Mouse (Mus musculus) adrenal gland, postnatal 25 days (tissue): ENCODE results near the gene Tmtc1. TPM values are rescaled to one million over a fixed set of nuclear protein-coding genes. Genes with fewer than 3 reads are reported as not detected.

Experiments used
- DNase-seq: peaks from one replicate; pipeline ENCODE4 v3.0.0; 2021; ENCODE audit warnings: mixed read lengths
- total RNA-seq: library from RNA; stranded (reverse); gene quantifications from 2 replicates; pipeline ENCODE4 v1.2.3, GENCODE M21; 2021

Gene Tmtc1
- total RNA-seq, 1 experiment from 2014 or later = 13.1 TPM

- DNase-seq = no peak
Observed at GRCm38 (mm10) chr6:148305821-148306220, 138.4 kb downstream of the Tmtc1 start.

GRCm38 (mm10) chr6:148305191-148305590 lies 139.0 kb downstream of the Tmtc1 start:
- DNase-seq = peak; percentile 8

GRCm38 (mm10) chr6:148302261-148302660 lies 141.9 kb downstream of the Tmtc1 start:
- DNase-seq = no peak

GRCm38 (mm10) chr6:148297086-148297485 lies 147.1 kb downstream of the Tmtc1 start:
- no peak for DNase-seq

GRCm38 (mm10) chr6:148296418-148296817 lies 147.8 kb downstream of the Tmtc1 start:
- no peak for DNase-seq

- DNase-seq = no peak
Observed at GRCm38 (mm10) chr6:148294506-148294905, 149.7 kb downstream of the Tmtc1 start.

GRCm38 (mm10) chr6:148290865-148291264 lies 153.3 kb downstream of the Tmtc1 start:
- DNase-seq = no peak

- no peak for DNase-seq
Observed at GRCm38 (mm10) chr6:148283224-148283881, 160.8 kb downstream of the Tmtc1 start.

GRCm38 (mm10) chr6:148279240-148279639 lies 164.9 kb downstream of the Tmtc1 start:
- no peak for DNase-seq

GRCm38 (mm10) chr6:148276418-148276817 lies 167.8 kb downstream of the Tmtc1 start:
- no peak for DNase-seq

GRCm38 (mm10) chr6:148275046-148275445 lies 169.1 kb downstream of the Tmtc1 start:
- DNase-seq = no peak

- no peak for DNase-seq
Observed at GRCm38 (mm10) chr6:148260729-148261101, 183.5 kb downstream of the Tmtc1 start.

- DNase-seq = no peak
Observed at GRCm38 (mm10) chr6:148259979-148260728, 184.0 kb downstream of the Tmtc1 start.

- DNase-seq = no peak
Observed at GRCm38 (mm10) chr6:148259074-148259473, 185.1 kb downstream of the Tmtc1 start.

GRCm38 (mm10) chr6:148257805-148258204 lies 186.4 kb downstream of the Tmtc1 start:
- no peak for DNase-seq

GRCm38 (mm10) chr6:148256109-148256508 lies 188.1 kb downstream of the Tmtc1 start:
- DNase-seq = no peak

- no peak for DNase-seq
Observed at GRCm38 (mm10) chr6:148255395-148256053, 188.7 kb downstream of the Tmtc1 start.

GRCm38 (mm10) chr6:148249221-148249620 lies 195.0 kb downstream of the Tmtc1 start:
- DNase-seq = no peak

GRCm38 (mm10) chr6:148248625-148249024 lies 195.6 kb downstream of the Tmtc1 start:
- peak; percentile 43 for DNase-seq

GRCm38 (mm10) chr6:148246544-148246943 lies 197.6 kb downstream of the Tmtc1 start:
- DNase-seq = no peak

- DNase-seq = no peak
Observed at GRCm38 (mm10) chr6:148244836-148245235, 199.4 kb downstream of the Tmtc1 start.

- DNase-seq = no peak
Observed at GRCm38 (mm10) chr6:148242304-148242703, 201.9 kb downstream of the Tmtc1 start.

GRCm38 (mm10) chr6:148241685-148242084 lies 202.5 kb downstream of the Tmtc1 start:
- no peak for DNase-seq
